Mouse (Mus musculus): ENCODE results near the gene Tcap. TPM values are rescaled to one million over a fixed set of nuclear protein-coding genes. Genes with fewer than 3 reads are reported as not detected.
A peak's percentile ranks its signal among the peaks of the same experiment; 100 is the strongest.

Tcap gene
- 0.17 and 0.29 TPM in 2 replicates for polyA plus RNA-seq (2016; fragmentation: Nextera tagmentation; extraction: Ambion mirVana)

GRCm38 (mm10) chr11:98383261-98384030 is at the start of gene Tcap:
Gene Tcap, plus strand, starts transcription at chr11:98383811.
- H3K27me3 ChIP-seq (ENCODE audit: insufficient read depth, poor library complexity, severe bottlenecking): peaks cover 51% of the 10 kb centered on the region
- peak within 1 kb of the TSS; percentile 16; the same call in 1 of the 2 replicates for H3K27ac ChIP-seq
- H3K4me1 ChIP-seq (replicated peaks): peaks cover 38% of the 10 kb centered on the region
- no peaks in the 10 kb centered on the region for H3K9me3 ChIP-seq
- no peak for DNase-seq (ENCODE audit: low spot score)
- peaks cover 36% of the 10 kb centered on the region for H3K36me3 ChIP-seq
- H3K4me3 ChIP-seq: no peak within 1 kb of the TSS
- WGBS: 64% methylated on average over 14 of the region's 14 CpGs

- Histone ChIP-seq H3K4me1 (replicated peaks) (peaks cover 33% of the 10 kb centered on the region), H3K27ac (peak overlapping the region; percentile 4; the same call in 1 of the 2 replicates), H3K27me3 (ENCODE audit: insufficient read depth, poor library complexity, severe bottlenecking) (peaks cover 100% of the 10 kb centered on the region), H3K36me3 (no peaks in the 10 kb centered on the region), H3K4me3 (peak overlapping the region; percentile 30), H3K9me3 (no peaks in the 10 kb centered on the region)
- WGBS: 2% methylated on average over 41 of the region's 41 CpGs
- DNase-seq (ENCODE audit: low spot score): peak; percentile 26
These were observed 49.5 kb upstream of the Tcap start for GRCm38 (mm10) chr11:98333981-98334741.

GRCm38 (mm10) chr11:98335250-98335649 is 48.4 kb upstream of the Tcap start:
- peaks cover 100% of the 10 kb centered on the region for H3K27me3 ChIP-seq (ENCODE audit: insufficient read depth, poor library complexity, severe bottlenecking)
- H3K27ac ChIP-seq: no peak overlapping the region
- DNase-seq (ENCODE audit: low spot score): no peak
- 7% methylated on average over 9 of the region's 9 CpGs for WGBS
- H3K36me3 ChIP-seq: no peaks in the 10 kb centered on the region
- H3K4me3 ChIP-seq: no peak overlapping the region
- no peaks in the 10 kb centered on the region for H3K9me3 ChIP-seq
- peaks cover 34% of the 10 kb centered on the region for H3K4me1 ChIP-seq (replicated peaks)

GRCm38 (mm10) chr11:98336245-98337107 is 47.1 kb upstream of the Tcap start:
- DNase-seq (ENCODE audit: low spot score): no peak
- H3K27ac ChIP-seq: no peak overlapping the region
- no peaks in the 10 kb centered on the region for H3K9me3 ChIP-seq
- no peaks in the 10 kb centered on the region for H3K36me3 ChIP-seq
- 14% methylated on average over 13 of the region's 13 CpGs for WGBS
- peaks cover 99% of the 10 kb centered on the region for H3K27me3 ChIP-seq (ENCODE audit: insufficient read depth, poor library complexity, severe bottlenecking)
- H3K4me1 ChIP-seq (replicated peaks): peaks cover 34% of the 10 kb centered on the region
- no peak overlapping the region for H3K4me3 ChIP-seq

GRCm38 (mm10) chr11:98338507-98338961 is 45.1 kb upstream of the Tcap start:
- WGBS: under 1% methylated on average over 57 of the region's 57 CpGs
- DNase-seq (ENCODE audit: low spot score): peak; percentile 29
- H3K4me3 ChIP-seq: peak overlapping the region; percentile 55
- H3K27me3 ChIP-seq (ENCODE audit: insufficient read depth, poor library complexity, severe bottlenecking): peaks cover 99% of the 10 kb centered on the region
- no peak overlapping the region for H3K27ac ChIP-seq
- no peaks in the 10 kb centered on the region for H3K9me3 ChIP-seq
- no peaks in the 10 kb centered on the region for H3K36me3 ChIP-seq
- H3K4me1 ChIP-seq (replicated peaks): peaks cover 44% of the 10 kb centered on the region

GRCm38 (mm10) chr11:98339071-98339501 is 44.5 kb upstream of the Tcap start:
- Histone ChIP-seq H3K36me3 (no peaks in the 10 kb centered on the region), H3K27me3 (ENCODE audit: insufficient read depth, poor library complexity, severe bottlenecking) (peaks cover 99% of the 10 kb centered on the region), H3K4me1 (replicated peaks) (peaks cover 40% of the 10 kb centered on the region), H3K4me3 (peak overlapping the region; percentile 55), H3K27ac (no peak overlapping the region), H3K9me3 (no peaks in the 10 kb centered on the region)
- under 1% methylated on average over 19 of the region's 19 CpGs for WGBS
- DNase-seq (ENCODE audit: low spot score): no peak

- Histone ChIP-seq H3K9me3 (no peaks in the 10 kb centered on the region), H3K27me3 (ENCODE audit: insufficient read depth, poor library complexity, severe bottlenecking) (peaks cover 99% of the 10 kb centered on the region), H3K27ac (no peak overlapping the region), H3K4me3 (peak overlapping the region; percentile 55), H3K36me3 (no peaks in the 10 kb centered on the region), H3K4me1 (replicated peaks) (peaks cover 33% of the 10 kb centered on the region)
- DNase-seq (ENCODE audit: low spot score): peak; percentile 9
- 8% methylated on average over 11 of the region's 11 CpGs for WGBS
These were observed 43.8 kb upstream of the Tcap start for GRCm38 (mm10) chr11:98339679-98340287.

GRCm38 (mm10) chr11:98340597-98340996 is 43.0 kb upstream of the Tcap start:
- no peaks in the 10 kb centered on the region for H3K9me3 ChIP-seq
- no peak for DNase-seq (ENCODE audit: low spot score)
- 7% methylated on average over 4 of the region's 4 CpGs for WGBS

GRCm38 (mm10) chr11:98341174-98341573 is 42.4 kb upstream of the Tcap start:
- DNase-seq (ENCODE audit: low spot score): no peak
- 61% methylated on average over 4 of the region's 4 CpGs for WGBS
- H3K27ac ChIP-seq: no peak overlapping the region

More at GRCm38 (mm10) chr11:98340597-98340996, 43.0 kb upstream of the Tcap start:
- Histone ChIP-seq H3K4me1 (replicated peaks) (peaks cover 33% of the 10 kb centered on the region), H3K27ac (no peak overlapping the region), H3K36me3 (no peaks in the 10 kb centered on the region), H3K27me3 (ENCODE audit: insufficient read depth, poor library complexity, severe bottlenecking) (peaks cover 99% of the 10 kb centered on the region), H3K4me3 (no peak overlapping the region)

GRCm38 (mm10) chr11:98342000-98342945 is 41.3 kb upstream of the Tcap start:
- Histone ChIP-seq H3K4me3 (peak overlapping the region; percentile 29), H3K27ac (no peak overlapping the region), H3K27me3 (ENCODE audit: insufficient read depth, poor library complexity, severe bottlenecking) (peaks cover 99% of the 10 kb centered on the region), H3K36me3 (no peaks in the 10 kb centered on the region), H3K4me1 (replicated peaks) (peaks cover 47% of the 10 kb centered on the region), H3K9me3 (no peaks in the 10 kb centered on the region)
- peak; percentile 93 for DNase-seq (ENCODE audit: low spot score)
- 2% methylated on average over 29 of the region's 29 CpGs for WGBS

More at GRCm38 (mm10) chr11:98341174-98341573, 42.4 kb upstream of the Tcap start:
- H3K36me3 ChIP-seq: no peaks in the 10 kb centered on the region
- H3K4me1 ChIP-seq (replicated peaks): peaks cover 37% of the 10 kb centered on the region
- peaks cover 99% of the 10 kb centered on the region for H3K27me3 ChIP-seq (ENCODE audit: insufficient read depth, poor library complexity, severe bottlenecking)
- no peak overlapping the region for H3K4me3 ChIP-seq
- H3K9me3 ChIP-seq: no peaks in the 10 kb centered on the region

GRCm38 (mm10) chr11:98345253-98345652 is 38.4 kb upstream of the Tcap start:
- Histone ChIP-seq H3K9me3 (no peaks in the 10 kb centered on the region), H3K36me3 (no peaks in the 10 kb centered on the region), H3K4me1 (replicated peaks) (peaks cover 49% of the 10 kb centered on the region), H3K27me3 (ENCODE audit: insufficient read depth, poor library complexity, severe bottlenecking) (peaks cover 99% of the 10 kb centered on the region), H3K4me3 (peak overlapping the region; percentile 36), H3K27ac (no peak overlapping the region)
- WGBS: 2% methylated on average over 14 of the region's 14 CpGs
- DNase-seq (ENCODE audit: low spot score): peak; percentile 82

Measured in hindbrain, embryonic 10.5 days (tissue).